Mouse (Mus musculus) kidney, adult 10 weeks (tissue): ENCODE data around the gene Dhodh. TPM values are rescaled to one million over a fixed set of nuclear protein-coding genes. Genes with fewer than 3 reads are reported as not detected.

Experiments used
- polyA plus RNA-seq: library from polyadenylated mRNA; stranded (reverse); fragments of 350-450 nt; fragmentation: Illumina TruSeq; extraction: RNeasy Lipid Tissue Mini Kit (QIAGEN cat#74804); gene quantifications from one replicate; pipeline ENCODE4 v1.2.3, GENCODE M21; 2014; ENCODE audit warnings: low read depth, low replicate concordance

Gene Dhodh
- 3.6 TPM for polyA plus RNA-seq

GRCm38 (mm10) chr8:109608271-109609152 lies at the start of gene Dhodh:
Dhodh (minus strand) TSS chr8:109608673.

GRCm38 (mm10) chr8:109614243-109615210 lies 6.1 kb upstream of the Dhodh start, which contains the start of gene Pkd1l3:
Pkd1l3 (plus strand) TSS chr8:109614517.

GRCm38 (mm10) chr8:109578900-109579301 lies 29.6 kb downstream of the Dhodh start, which contains the start of gene Hp:
Hp (minus strand) TSS chr8:109579172.

GRCm38 (mm10) chr8:109565498-109566333 lies 42.8 kb downstream of the Dhodh start, which contains the start of the genes Dhx38 and Txnl4b:
Dhx38 (minus strand) TSS chr8:109565861.
Txnl4b (plus strand) TSS chr8:109565892.

Other genes with a start within 250 kb of the Dhodh start
- gene Pmfbp1, start 114.6 kb downstream of the Dhodh start, polyA plus RNA-seq, result not detected
- 0.93 TPM for gene Dhx38, start 42.8 kb downstream of the Dhodh start, polyA plus RNA-seq
- 19.1 TPM for gene Txnl4b, start 42.8 kb downstream of the Dhodh start, polyA plus RNA-seq
- gene Hp, start 29.5 kb downstream of the Dhodh start, polyA plus RNA-seq, result not detected
- not detected for gene Pkd1l3, start 5.8 kb upstream of the Dhodh start, polyA plus RNA-seq
- gene Ist1, start 84.6 kb upstream of the Dhodh start, polyA plus RNA-seq, result 79.8 TPM
- 3.4 TPM for gene Zfp821, start 96.9 kb upstream of the Dhodh start, polyA plus RNA-seq
- 19.5 TPM for gene Atxn1l, start 129.1 kb upstream of the Dhodh start, polyA plus RNA-seq
- 277 TPM for gene Ap1g1, start 169.9 kb upstream of the Dhodh start, polyA plus RNA-seq